Mouse (Mus musculus): Measurements from ENCODE around the gene Rps6ka3.

Rps6ka3 gene

DNA sequence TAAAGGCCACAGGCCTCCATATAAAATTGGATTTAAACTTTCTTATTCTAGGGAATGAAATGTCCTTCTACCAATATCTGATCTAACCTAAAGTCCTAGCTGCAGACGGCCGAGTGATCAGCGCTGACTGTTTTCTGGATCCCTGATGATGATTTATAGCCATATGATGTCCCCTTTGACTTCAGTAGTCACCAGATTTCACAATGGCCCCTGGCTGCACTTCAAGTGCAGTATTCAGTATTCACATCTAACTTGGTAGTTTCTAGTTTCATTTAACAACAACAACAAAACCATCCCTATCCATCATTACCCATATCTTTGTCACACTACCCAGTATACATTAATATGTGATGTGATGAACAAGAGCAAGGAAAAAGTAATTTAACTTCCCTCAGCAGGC is 154.4 kb downstream of the Rps6ka3 start:
- DNase-seq: no peak

DNA sequence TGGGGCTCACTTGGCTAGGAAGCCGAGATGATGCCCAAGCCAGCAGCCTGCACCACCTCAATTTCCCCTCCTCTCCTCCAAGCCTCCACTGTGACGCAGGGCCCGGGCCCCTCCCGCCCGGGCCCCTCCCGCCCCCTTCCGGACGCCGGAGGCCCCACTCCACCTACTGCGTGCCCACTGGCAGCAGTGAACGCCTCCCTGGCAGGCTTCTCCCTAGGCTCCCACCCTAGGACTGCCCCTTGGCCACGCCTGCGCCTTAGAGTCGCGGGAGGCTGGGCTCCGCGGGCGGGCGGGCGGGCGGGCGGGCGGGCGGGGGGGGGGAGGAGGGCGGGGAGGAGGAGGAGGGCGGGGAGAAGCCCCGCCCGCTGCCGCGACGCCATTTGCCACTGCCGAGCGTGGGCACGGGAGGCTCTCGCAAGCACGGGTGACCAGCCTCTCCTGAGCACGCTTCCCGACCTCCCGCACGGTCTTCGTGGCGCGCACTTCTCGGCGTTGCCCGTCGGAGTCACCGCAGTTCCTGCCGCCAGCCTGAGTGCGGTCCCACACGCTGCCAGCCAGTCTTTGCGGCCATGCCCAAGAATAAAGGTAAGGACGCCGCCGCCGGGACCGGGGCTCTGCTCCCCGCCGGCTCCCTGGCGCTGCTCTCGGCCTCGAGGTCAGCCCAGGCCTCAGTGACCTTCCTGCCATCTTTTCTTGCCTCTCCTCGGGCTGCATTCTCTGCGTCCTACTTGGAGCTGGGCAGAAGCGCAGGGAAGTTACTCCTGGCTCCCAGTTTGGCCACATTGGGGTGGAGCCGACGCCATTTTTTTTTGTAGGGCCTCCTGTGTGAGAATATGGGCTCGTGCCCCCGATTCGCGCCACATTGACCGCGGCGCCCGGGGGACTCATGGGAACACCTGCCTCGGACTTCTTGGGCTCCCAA is 162.0 kb downstream of the Rps6ka3 start, which contains the start of gene Eif1ax:
Gene Eif1ax (plus strand): TSS at position 348 of the 922 bp plus-strand sequence.
- peak; percentile 56 to 60 for DNase-seq

DNA sequence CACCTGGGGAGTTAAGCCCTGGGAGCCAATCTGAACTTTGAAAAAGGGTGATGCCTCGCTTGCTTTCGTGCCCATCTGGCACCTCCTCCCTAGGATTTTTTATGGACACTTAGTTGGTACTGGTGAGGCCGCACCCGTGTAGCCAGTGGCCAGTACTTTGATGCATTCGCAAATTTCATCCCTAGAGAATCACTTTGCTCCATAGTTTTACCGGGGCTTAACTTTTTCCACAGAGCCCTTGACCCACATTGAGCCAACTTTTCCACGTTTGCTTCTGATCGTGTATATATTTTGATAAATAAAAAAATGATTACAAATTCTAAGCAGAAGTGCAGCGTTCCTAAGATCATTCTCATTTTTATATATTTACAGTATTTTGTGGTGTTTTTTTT is 162.6 kb downstream of the Rps6ka3 start:
- no peak for DNase-seq

GRCm38 (mm10) chrX:159387105-159387504 is 177.0 kb downstream of the Rps6ka3 start:
- DNase-seq: no peak

DNA sequence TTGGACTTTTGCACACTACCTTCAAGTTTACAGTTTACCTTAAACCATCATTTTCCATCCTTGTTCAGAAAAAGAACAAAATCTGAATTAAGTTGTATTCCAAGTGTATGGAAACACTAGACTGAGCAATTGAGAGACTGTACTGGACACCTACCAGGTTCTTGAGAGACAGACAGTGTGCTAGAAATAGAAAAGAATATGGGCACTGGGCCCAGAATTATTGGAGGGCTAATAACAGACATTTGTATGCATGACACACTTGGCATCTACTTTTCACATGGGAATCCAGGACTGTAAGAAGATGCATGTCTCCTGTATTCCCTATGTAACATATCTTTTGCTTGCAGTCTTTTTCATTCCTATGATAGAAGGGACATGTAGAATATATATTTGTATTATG is 178.8 kb downstream of the Rps6ka3 start:
- no peak for DNase-seq

GRCm38 (mm10) chrX:159390347-159390962 is 180.3 kb downstream of the Rps6ka3 start:
- DNase-seq: no peak

- no peak for DNase-seq
Observed at GRCm38 (mm10) chrX:159391239-159391638, 181.1 kb downstream of the Rps6ka3 start.

DNA sequence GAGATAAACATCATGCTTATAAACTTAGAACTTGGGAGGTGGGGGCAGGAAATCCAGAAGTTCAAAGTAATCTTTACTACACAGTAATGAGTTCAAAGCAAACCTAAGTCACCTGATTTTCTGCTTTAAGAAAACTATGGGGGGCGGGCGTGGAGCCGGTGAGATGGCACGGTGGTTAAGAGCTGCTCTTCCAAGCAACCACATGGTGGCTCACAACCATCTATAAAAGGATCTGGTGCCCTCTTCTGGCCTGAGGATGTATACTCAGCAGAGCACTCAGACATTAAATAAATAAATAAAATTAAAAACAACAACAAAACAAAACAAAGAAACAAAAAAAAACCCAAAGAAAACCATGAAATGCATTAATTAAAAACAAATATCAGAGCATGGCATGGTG is 199.1 kb downstream of the Rps6ka3 start:
- peak in 1 of 2 experiments; percentile 6 for DNase-seq

DNA sequence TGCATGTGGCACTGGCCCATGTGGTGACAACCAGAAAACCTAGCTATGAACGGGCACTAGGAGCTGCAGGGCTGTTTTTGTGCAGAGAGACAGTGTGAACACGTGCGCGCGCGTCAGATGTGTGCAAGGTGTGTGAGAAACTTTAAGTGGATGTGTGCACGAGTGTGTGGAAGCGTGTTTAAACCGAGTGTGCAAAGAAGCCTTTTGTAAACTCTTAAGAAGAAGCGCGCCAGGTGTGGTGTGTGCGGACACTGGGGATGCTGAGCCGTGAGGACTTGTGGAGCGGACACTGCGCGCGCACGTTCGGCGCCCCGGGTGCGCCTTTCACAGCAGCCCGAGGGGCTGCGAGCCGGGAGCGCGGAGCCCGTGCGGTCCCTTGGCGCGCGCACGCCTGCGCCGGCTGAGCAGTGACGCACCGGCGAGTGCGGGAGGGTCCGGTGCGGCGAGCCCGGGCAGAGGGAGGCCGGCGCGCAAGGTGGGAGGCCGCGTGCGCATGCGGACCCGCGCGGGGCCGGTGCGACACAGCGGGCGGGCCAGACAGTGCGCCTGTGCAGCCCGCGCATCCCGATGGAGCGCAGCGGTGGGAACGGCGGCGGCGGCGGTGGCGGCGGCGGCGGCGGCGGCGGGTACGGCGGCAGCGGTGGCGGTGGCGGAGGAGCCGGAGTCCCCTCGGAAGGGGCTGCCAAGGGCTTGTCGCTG is 204.2 kb downstream of the Rps6ka3 start, which contains the start of gene Map7d2:
Gene Map7d2 (plus strand): TSS at position 443 of the 699 bp plus-strand sequence.
- DNase-seq: peak in 1 of 2 experiments; percentile 1

DNA sequence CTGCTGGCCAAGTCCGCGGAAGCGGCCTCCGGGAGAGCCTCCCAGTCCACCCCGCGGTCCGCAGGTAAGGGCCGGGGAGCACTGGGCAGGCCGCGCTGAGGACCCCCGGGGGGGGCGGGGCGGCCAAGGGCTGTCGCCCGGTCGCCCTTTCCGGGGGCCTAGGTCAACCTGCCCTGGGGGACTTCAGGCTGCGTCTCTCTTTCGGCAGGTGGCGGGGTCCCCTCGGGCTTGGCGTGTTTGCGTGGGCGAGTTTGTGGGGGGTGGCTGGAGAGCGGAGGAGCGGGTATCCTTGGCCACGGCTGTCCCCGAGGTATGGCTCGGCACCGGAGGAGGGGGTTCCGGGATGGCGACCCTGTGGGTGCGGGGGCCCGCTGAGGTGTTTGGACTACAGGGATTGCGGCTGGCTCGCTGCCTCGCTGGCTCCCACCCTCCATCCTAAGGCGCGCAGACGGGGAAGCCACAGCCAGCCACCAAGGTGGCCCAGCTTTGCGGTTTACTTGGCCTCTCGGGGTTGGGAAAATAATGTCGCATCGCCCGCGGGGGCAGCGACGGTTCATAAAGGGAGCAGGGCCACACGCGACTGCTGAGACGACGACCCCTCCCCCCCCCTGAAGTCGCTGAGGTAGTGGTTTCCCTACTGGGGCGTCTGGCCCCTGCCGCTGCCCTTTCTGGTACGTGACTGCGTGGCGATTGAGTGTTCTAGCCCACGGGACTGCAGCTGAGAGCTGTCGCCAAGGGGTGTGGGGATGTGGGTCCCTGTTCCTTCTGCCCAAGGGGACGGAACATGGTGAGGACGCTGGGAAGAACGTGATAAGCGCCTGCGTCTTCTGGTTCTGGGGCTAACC is 204.9 kb downstream of the Rps6ka3 start:
- DNase-seq: peak in 1 of 2 experiments; percentile 1
